Mouse (Mus musculus): ENCODE results near the gene Tbc1d2. TPM values are rescaled to one million over a fixed set of nuclear protein-coding genes. Genes with fewer than 3 reads are reported as not detected.
"Not testable (repeated sequence)": the region's sequence is repeated elsewhere in the genome, so short reads cannot be mapped to it uniquely, and the experiment has no call there.

Tbc1d2 gene
- polyA plus RNA-seq, 1 experiment from 2014 or later = 2.9 TPM

- Histone ChIP-seq H3K4me3 (replicated peaks) (no peak overlapping the region), H3K9ac (no peak overlapping the region), H3K4me2 (replicated peaks) (no peak overlapping the region), H3K27ac (replicated peaks) (no peak overlapping the region), H3K36me3 (no peaks in the 10 kb centered on the region), H3K4me1 (no peaks in the 10 kb centered on the region), H3K9me3 (replicated peaks) (no peaks in the 10 kb centered on the region; the same call in 1 of the 2 replicates), H3K27me3 (no peaks in the 10 kb centered on the region)
- 62% methylated on average over 1 of the region's 1 CpGs for WGBS
- ATAC-seq (ENCODE audit: insufficient number of reproducible peaks, low FRiP score, low TSS enrichment, low read depth) = no peak
Observed at GRCm38 (mm10) chr4:46578228-46578627, 71.8 kb downstream of the Tbc1d2 start.

- not testable (repeated sequence) for H3K4me3 ChIP-seq (replicated peaks); H3K9me3 ChIP-seq (replicated peaks); H3K27ac ChIP-seq (replicated peaks); H3K4me1 ChIP-seq; H3K4me2 ChIP-seq (replicated peaks); ATAC-seq (ENCODE audit: insufficient number of reproducible peaks, low FRiP score, low TSS enrichment, low read depth); H3K36me3 ChIP-seq; H3K9ac ChIP-seq; H3K27me3 ChIP-seq
- WGBS = 85% methylated on average over 6 of the region's 10 CpGs
Observed at GRCm38 (mm10) chr4:46575509-46576284, 74.3 kb downstream of the Tbc1d2 start.

DNA sequence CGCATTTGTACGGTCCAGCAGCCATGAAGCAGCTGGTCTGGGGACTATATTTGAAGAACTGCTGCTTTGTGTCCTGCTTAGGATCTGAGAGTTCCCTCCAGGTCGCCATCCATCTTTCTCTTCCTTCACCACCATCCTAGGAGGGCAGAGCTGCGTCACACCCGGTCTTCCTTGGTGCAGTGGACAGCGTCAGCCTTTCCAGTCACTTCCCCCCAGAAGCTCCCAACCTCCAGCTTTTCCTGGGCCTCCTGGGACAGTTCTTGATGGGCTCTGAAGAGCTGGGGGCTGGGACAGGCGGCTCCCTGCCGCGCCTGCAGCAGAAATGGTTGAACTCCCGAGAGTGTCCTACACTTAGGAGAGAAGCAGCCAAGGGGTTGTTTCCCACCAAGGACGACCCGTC, 75.2 kb downstream of the Tbc1d2 start:
- Histone ChIP-seq H3K9me3 (replicated peaks) (no peaks in the 10 kb centered on the region), H3K4me3 (replicated peaks) (no peak overlapping the region), H3K4me1 (no peaks in the 10 kb centered on the region), H3K27me3 (no peaks in the 10 kb centered on the region), H3K4me2 (replicated peaks) (no peak overlapping the region), H3K36me3 (no peaks in the 10 kb centered on the region), H3K9ac (no peak overlapping the region), H3K27ac (replicated peaks) (no peak overlapping the region)
- 70% methylated on average over 10 of the region's 12 CpGs for WGBS
- ATAC-seq (ENCODE audit: insufficient number of reproducible peaks, low FRiP score, low TSS enrichment, low read depth) = no peak

GRCm38 (mm10) chr4:46574024-46574753, 75.8 kb downstream of the Tbc1d2 start:
- no peaks in the 10 kb centered on the region for H3K36me3 ChIP-seq
- no peaks in the 10 kb centered on the region for H3K27me3 ChIP-seq
- no peak for ATAC-seq (ENCODE audit: insufficient number of reproducible peaks, low FRiP score, low TSS enrichment, low read depth)
- no peaks in the 10 kb centered on the region for H3K9me3 ChIP-seq (replicated peaks)
- H3K4me2 ChIP-seq (replicated peaks) = no peak overlapping the region
- 47% methylated on average over 9 of the region's 9 CpGs for WGBS
- no peaks in the 10 kb centered on the region for H3K4me1 ChIP-seq
- no peak overlapping the region for H3K4me3 ChIP-seq (replicated peaks)
- no peak overlapping the region for H3K27ac ChIP-seq (replicated peaks)
- H3K9ac ChIP-seq = no peak overlapping the region

GRCm38 (mm10) chr4:46572616-46573015, 77.4 kb downstream of the Tbc1d2 start:
- no peak overlapping the region for H3K27ac ChIP-seq (replicated peaks)
- WGBS = 85% methylated on average over 4 of the region's 4 CpGs
- no peaks in the 10 kb centered on the region for H3K27me3 ChIP-seq
- no peak overlapping the region for H3K4me2 ChIP-seq (replicated peaks)
- no peaks in the 10 kb centered on the region for H3K36me3 ChIP-seq
- H3K9me3 ChIP-seq (replicated peaks) = no peaks in the 10 kb centered on the region
- no peak for ATAC-seq (ENCODE audit: insufficient number of reproducible peaks, low FRiP score, low TSS enrichment, low read depth)
- no peaks in the 10 kb centered on the region for H3K4me1 ChIP-seq
- H3K9ac ChIP-seq = no peak overlapping the region
- no peak overlapping the region for H3K4me3 ChIP-seq (replicated peaks)

GRCm38 (mm10) chr4:46571744-46572143, 78.3 kb downstream of the Tbc1d2 start:
- no peak overlapping the region for H3K9ac ChIP-seq
- no peaks in the 10 kb centered on the region for H3K27me3 ChIP-seq
- no peak overlapping the region for H3K4me3 ChIP-seq (replicated peaks)
- H3K4me1 ChIP-seq = no peaks in the 10 kb centered on the region
- H3K27ac ChIP-seq (replicated peaks) = no peak overlapping the region
- no peaks in the 10 kb centered on the region for H3K36me3 ChIP-seq
- WGBS = 90% methylated on average over 9 of the region's 9 CpGs
- no peak for ATAC-seq (ENCODE audit: insufficient number of reproducible peaks, low FRiP score, low TSS enrichment, low read depth)
- no peaks in the 10 kb centered on the region for H3K9me3 ChIP-seq (replicated peaks)
- no peak overlapping the region for H3K4me2 ChIP-seq (replicated peaks)

GRCm38 (mm10) chr4:46569671-46570070, 80.3 kb downstream of the Tbc1d2 start:
- no peak for ATAC-seq (ENCODE audit: insufficient number of reproducible peaks, low FRiP score, low TSS enrichment, low read depth)
- WGBS = 49% methylated on average over 5 of the region's 5 CpGs

GRCm38 (mm10) chr4:46568169-46568568, 81.8 kb downstream of the Tbc1d2 start:
- no peaks in the 10 kb centered on the region for H3K27me3 ChIP-seq
- H3K4me1 ChIP-seq = no peaks in the 10 kb centered on the region; the same call in 1 of the 2 replicates
- H3K9me3 ChIP-seq (replicated peaks) = no peaks in the 10 kb centered on the region
- WGBS = 81% methylated on average over 8 of the region's 8 CpGs
- no peak overlapping the region for H3K27ac ChIP-seq (replicated peaks)
- ATAC-seq (ENCODE audit: insufficient number of reproducible peaks, low FRiP score, low TSS enrichment, low read depth) = no peak
- no peaks in the 10 kb centered on the region for H3K36me3 ChIP-seq
- H3K4me2 ChIP-seq (replicated peaks) = no peak overlapping the region
- H3K9ac ChIP-seq = no peak overlapping the region
- no peak overlapping the region for H3K4me3 ChIP-seq (replicated peaks)

More at GRCm38 (mm10) chr4:46569671-46570070, 80.3 kb downstream of the Tbc1d2 start:
- Histone ChIP-seq H3K9me3 (replicated peaks) (no peaks in the 10 kb centered on the region), H3K36me3 (no peaks in the 10 kb centered on the region), H3K4me2 (replicated peaks) (no peak overlapping the region), H3K27me3 (no peaks in the 10 kb centered on the region), H3K27ac (replicated peaks) (no peak overlapping the region), H3K9ac (no peak overlapping the region), H3K4me3 (replicated peaks) (no peak overlapping the region), H3K4me1 (no peaks in the 10 kb centered on the region; the same call in 1 of the 2 replicates)

- WGBS = 71% methylated on average over 8 of the region's 8 CpGs
- no peak for ATAC-seq (ENCODE audit: insufficient number of reproducible peaks, low FRiP score, low TSS enrichment, low read depth)
- no peak overlapping the region for H3K27ac ChIP-seq (replicated peaks)
- H3K4me1 ChIP-seq = no peaks in the 10 kb centered on the region; the same call in 1 of the 2 replicates
- no peaks in the 10 kb centered on the region for H3K36me3 ChIP-seq
- H3K9me3 ChIP-seq (replicated peaks) = no peaks in the 10 kb centered on the region
- H3K4me2 ChIP-seq (replicated peaks) = no peak overlapping the region
- H3K4me3 ChIP-seq (replicated peaks) = no peak overlapping the region
- no peaks in the 10 kb centered on the region for H3K27me3 ChIP-seq
- no peak overlapping the region for H3K9ac ChIP-seq
Observed at GRCm38 (mm10) chr4:46566931-46567671, 82.9 kb downstream of the Tbc1d2 start.

DNA sequence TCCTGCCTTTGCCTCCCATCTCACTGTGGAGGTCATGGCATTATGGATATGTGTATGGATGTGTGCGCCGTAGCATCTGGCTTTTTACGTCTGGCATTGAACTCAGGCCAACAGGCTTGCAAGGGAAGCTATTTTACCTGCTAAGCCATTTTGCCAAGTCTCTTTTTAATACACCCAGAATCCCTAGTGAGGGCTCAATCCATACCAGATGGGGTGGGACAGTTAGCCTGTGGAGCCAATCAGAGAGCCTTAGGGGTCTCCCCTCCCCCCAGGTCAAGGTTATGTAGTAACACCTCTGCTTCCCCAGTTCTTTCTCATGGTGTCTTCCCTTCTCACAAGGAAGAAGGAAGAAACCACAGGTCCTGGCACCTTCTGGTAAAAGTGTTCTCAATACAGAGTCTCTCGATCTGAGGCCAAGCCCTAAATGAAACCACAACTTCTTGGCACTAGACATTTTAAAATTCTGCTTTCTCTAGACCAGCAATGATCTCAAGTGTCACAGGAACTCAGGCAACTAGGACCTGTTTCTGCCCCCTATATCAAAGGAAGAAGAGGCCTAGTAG, 84.5 kb downstream of the Tbc1d2 start:
- WGBS = 72% methylated on average over 4 of the region's 4 CpGs

DNA sequence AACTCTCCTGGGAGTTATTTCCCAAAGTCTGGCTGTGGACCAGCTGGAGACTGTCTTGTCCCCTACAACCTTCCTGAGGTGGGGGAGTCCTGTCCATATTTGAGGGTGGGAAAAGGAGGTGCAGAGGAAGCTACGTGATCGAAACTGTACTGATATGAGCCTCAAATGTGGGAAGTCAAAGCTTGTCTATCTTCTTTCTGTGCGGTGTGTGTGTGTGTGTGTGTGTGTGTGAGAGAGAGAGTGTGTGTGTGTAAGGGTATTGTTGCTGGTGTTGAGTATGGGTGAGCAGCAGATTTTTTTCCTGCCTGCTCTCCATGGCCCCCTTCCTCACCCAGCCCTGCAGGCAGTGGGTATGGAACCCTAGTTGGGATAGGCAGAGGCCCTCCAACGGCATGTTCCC, 85.8 kb downstream of the Tbc1d2 start:
- 84% methylated on average over 4 of the region's 4 CpGs for WGBS
- no peaks in the 10 kb centered on the region; the same call in 1 of the 2 replicates for H3K4me1 ChIP-seq
- H3K9ac ChIP-seq = no peak overlapping the region
- H3K4me3 ChIP-seq (replicated peaks) = no peak overlapping the region
- no peaks in the 10 kb centered on the region for H3K27me3 ChIP-seq
- H3K4me2 ChIP-seq (replicated peaks) = no peak overlapping the region
- no peak for ATAC-seq (ENCODE audit: insufficient number of reproducible peaks, low FRiP score, low TSS enrichment, low read depth)
- no peak overlapping the region for H3K27ac ChIP-seq (replicated peaks)
- no peaks in the 10 kb centered on the region for H3K36me3 ChIP-seq
- H3K9me3 ChIP-seq (replicated peaks) = no peaks in the 10 kb centered on the region

More for the DNA sequence above, 84.5 kb downstream of the Tbc1d2 start:
- Histone ChIP-seq H3K9me3 (replicated peaks) (no peaks in the 10 kb centered on the region), H3K27ac (replicated peaks) (no peak overlapping the region), H3K4me3 (replicated peaks) (no peak overlapping the region), H3K4me1 (no peaks in the 10 kb centered on the region; the same call in 1 of the 2 replicates), H3K4me2 (replicated peaks) (no peak overlapping the region), H3K27me3 (no peaks in the 10 kb centered on the region), H3K36me3 (no peaks in the 10 kb centered on the region), H3K9ac (no peak overlapping the region)
- no peak for ATAC-seq (ENCODE audit: insufficient number of reproducible peaks, low FRiP score, low TSS enrichment, low read depth)
